Mouse (Mus musculus) E14TG2a.4 (cell line): ENCODE measurements at regions not wholly inside any gene's neighbourhood (a gene's known extent, or its start where the extent isn't known, plus 50 kb on each side); places are given as distances from the start of the nearest gene placed in this dataset.

Experiments
- CTCF ChIP-seq: conservative IDR thresholded peaks from 2 replicates; pipeline ENCODE4 v1.5.1; 2014; ENCODE audit warnings: low read length
- POU5F1 ChIP-seq: IDR thresholded peaks from 2 replicates; pipeline ENCODE4 v1.6.1; 2014; ENCODE audit warnings: low read length, borderline replicate concordance

DNA sequence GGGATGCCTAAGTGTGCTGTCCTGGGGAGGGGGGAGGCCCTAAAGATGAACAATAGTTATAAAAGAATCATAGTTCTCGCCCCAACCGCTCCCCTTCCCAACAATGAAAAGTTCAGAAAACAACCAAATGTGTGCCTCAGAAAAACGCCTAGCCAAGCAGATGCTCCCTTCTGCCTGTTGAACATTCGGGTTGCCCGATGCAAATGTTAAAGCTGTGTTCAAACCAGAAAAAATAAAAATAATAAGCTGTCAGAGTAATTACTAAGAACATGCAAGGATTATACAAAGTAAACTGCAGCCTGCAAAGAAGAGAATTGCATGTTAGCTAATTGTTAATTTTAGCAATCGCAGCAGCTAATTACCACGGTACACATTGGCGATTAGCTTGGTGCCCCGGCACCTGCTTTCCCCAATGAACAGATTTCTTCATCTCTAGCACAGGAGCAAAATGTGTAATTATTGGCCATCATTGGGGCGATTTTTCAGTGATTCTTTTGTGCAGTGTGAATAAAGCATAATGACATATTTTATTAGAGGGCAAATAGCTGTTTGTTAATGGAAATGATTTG lies 65.7 kb downstream of the Nkx2-1 start:
- TF ChIP-seq POU5F1 = no peak
- TF ChIP-seq CTCF = no peak
